Mouse (Mus musculus): Measurements from ENCODE around the gene Msmb. TPM values are rescaled to one million over a fixed set of nuclear protein-coding genes. Genes with fewer than 3 reads are reported as not detected.
"Not testable (repeated sequence)": the region's sequence is repeated elsewhere in the genome, so short reads cannot be mapped to it uniquely, and the experiment has no call there.

Msmb gene
- polyA plus RNA-seq, 1 experiment from 2014 or later, result not detected

DNA sequence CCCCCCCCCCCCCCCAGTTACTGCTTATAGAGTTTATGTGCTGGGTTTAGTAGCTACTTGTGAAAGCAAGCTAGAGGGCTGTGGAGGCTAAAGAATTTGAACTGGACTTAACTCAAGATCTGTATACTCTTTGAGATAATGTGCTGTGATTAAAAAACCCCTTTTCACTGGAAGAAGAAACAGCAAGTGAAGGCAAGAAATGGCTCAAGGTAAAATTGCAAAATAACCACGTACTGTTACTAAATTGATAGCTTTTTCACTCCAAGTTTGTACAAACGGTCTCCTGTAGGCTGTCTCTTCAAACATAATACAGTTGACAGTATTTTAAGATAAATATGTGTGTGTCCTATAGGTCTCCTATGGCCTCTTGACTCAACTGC, 24.2 kb downstream of the Msmb start:
- H3K9ac ChIP-seq (replicated peaks; ENCODE audit: low read depth, low read length), result no peak overlapping the region
- H3K4me1 ChIP-seq (replicated peaks; ENCODE audit: control insufficient read depth, insufficient read depth, low read length), result peaks cover 14% of the 10 kb centered on the region
- no peaks in the 10 kb centered on the region for H3K9me3 ChIP-seq (ENCODE audit: control insufficient read depth, low read length)
- ATAC-seq, result no peak
- no peak overlapping the region for H3K4me3 ChIP-seq (replicated peaks; ENCODE audit: low read length)
- H3K27me3 ChIP-seq (replicated peaks; ENCODE audit: control insufficient read depth, insufficient read depth, low read length), result no peaks in the 10 kb centered on the region
- peak overlapping the region; percentile 89; the same call in 1 of the 2 replicates for H3K4me2 ChIP-seq (ENCODE audit: low read length)
- no peak overlapping the region for H3K27ac ChIP-seq (ENCODE audit: low read length)
- no peaks in the 10 kb centered on the region for H3K36me3 ChIP-seq (ENCODE audit: control insufficient read depth, insufficient read depth)
- 72% methylated on average over 2 of the region's 2 CpGs for WGBS

GRCm38 (mm10) chr14:32166840-32167239, 25.0 kb downstream of the Msmb start:
- H3K9me3 ChIP-seq (ENCODE audit: control insufficient read depth, low read length), result no peaks in the 10 kb centered on the region
- H3K27me3 ChIP-seq (replicated peaks; ENCODE audit: control insufficient read depth, insufficient read depth, low read length), result no peaks in the 10 kb centered on the region
- H3K9ac ChIP-seq (replicated peaks; ENCODE audit: low read depth, low read length), result no peak overlapping the region
- H3K4me2 ChIP-seq (ENCODE audit: low read length), result no peak overlapping the region
- H3K4me3 ChIP-seq (replicated peaks; ENCODE audit: low read length), result no peak overlapping the region
- no peaks in the 10 kb centered on the region for H3K36me3 ChIP-seq (ENCODE audit: control insufficient read depth, insufficient read depth)
- no peak for ATAC-seq
- WGBS, result 90% methylated on average over 1 of the region's 1 CpGs
- H3K27ac ChIP-seq (ENCODE audit: low read length), result no peak overlapping the region
- peaks cover 8% of the 10 kb centered on the region for H3K4me1 ChIP-seq (replicated peaks; ENCODE audit: control insufficient read depth, insufficient read depth, low read length)

DNA sequence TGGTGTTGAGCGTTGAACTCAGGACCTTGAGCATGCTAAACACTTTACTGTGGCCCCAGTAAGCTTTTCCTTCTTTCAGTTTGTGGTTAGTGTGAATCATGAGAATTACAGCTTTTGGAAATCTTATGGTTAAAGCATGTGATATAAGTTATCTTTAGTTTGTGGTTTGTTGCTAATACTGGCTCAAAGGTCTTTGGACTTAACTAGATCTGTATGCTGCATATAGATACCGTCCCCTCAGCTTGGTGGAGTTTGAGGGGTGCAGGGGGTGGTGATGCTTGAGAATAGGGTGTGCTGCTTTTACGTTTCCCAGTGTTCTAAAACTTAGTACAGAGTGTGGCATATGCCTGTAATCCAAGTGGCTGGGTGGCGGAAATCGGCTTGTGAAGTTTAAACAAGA, 25.5 kb downstream of the Msmb start:
- ATAC-seq, result no peak
- H3K4me1 ChIP-seq (replicated peaks; ENCODE audit: control insufficient read depth, insufficient read depth, low read length), result peaks cover 8% of the 10 kb centered on the region
- H3K27me3 ChIP-seq (replicated peaks; ENCODE audit: control insufficient read depth, insufficient read depth, low read length), result no peaks in the 10 kb centered on the region
- 91% methylated on average over 5 of the region's 5 CpGs for WGBS
- no peaks in the 10 kb centered on the region for H3K36me3 ChIP-seq (ENCODE audit: control insufficient read depth, insufficient read depth)
- no peak overlapping the region for H3K27ac ChIP-seq (ENCODE audit: low read length)
- H3K9me3 ChIP-seq (ENCODE audit: control insufficient read depth, low read length), result no peaks in the 10 kb centered on the region
- no peak overlapping the region for H3K4me3 ChIP-seq (replicated peaks; ENCODE audit: low read length)
- no peak overlapping the region for H3K4me2 ChIP-seq (ENCODE audit: low read length)
- H3K9ac ChIP-seq (replicated peaks; ENCODE audit: low read depth, low read length), result no peak overlapping the region

GRCm38 (mm10) chr14:32168653-32169231, 26.9 kb downstream of the Msmb start:
- WGBS, result 76% methylated on average over 3 of the region's 3 CpGs
- no peak overlapping the region for H3K27ac ChIP-seq (ENCODE audit: low read length)
- no peaks in the 10 kb centered on the region for H3K27me3 ChIP-seq (replicated peaks; ENCODE audit: control insufficient read depth, insufficient read depth, low read length)
- no peak overlapping the region for H3K4me2 ChIP-seq (ENCODE audit: low read length)
- H3K4me1 ChIP-seq (replicated peaks; ENCODE audit: control insufficient read depth, insufficient read depth, low read length), result peaks cover 8% of the 10 kb centered on the region
- H3K9me3 ChIP-seq (ENCODE audit: control insufficient read depth, low read length), result no peaks in the 10 kb centered on the region
- ATAC-seq, result no peak
- peaks cover 6% of the 10 kb centered on the region for H3K36me3 ChIP-seq (ENCODE audit: control insufficient read depth, insufficient read depth)
- H3K9ac ChIP-seq (replicated peaks; ENCODE audit: low read depth, low read length), result no peak overlapping the region
- H3K4me3 ChIP-seq (replicated peaks; ENCODE audit: low read length), result no peak overlapping the region

DNA sequence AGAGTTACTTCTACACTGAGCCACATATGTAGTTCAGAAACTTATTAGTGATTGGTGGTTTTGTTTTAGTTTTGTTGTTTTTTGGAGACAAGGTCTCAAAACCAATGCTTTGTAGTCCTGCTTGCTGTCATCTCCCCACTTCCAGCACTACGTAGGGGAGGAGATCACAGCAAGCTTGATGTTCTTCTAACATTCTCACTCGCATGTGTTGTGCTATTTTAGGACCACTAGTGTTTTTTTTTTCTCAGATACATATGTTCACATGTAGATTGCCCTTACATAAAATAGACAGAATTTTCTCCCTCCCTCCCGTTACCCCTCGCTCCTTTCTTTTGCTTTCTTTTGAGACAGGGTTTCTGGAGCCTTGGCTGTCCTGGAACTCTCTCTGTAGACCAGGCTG, 28.3 kb downstream of the Msmb start:
- no peak overlapping the region for H3K4me2 ChIP-seq (ENCODE audit: low read length)
- no peak overlapping the region for H3K27ac ChIP-seq (ENCODE audit: low read length)
- H3K36me3 ChIP-seq (ENCODE audit: control insufficient read depth, insufficient read depth), result peaks cover 11% of the 10 kb centered on the region
- H3K4me1 ChIP-seq (replicated peaks; ENCODE audit: control insufficient read depth, insufficient read depth, low read length), result peaks cover 7% of the 10 kb centered on the region
- 79% methylated on average over 4 of the region's 4 CpGs for WGBS
- H3K9me3 ChIP-seq (ENCODE audit: control insufficient read depth, low read length), result no peaks in the 10 kb centered on the region
- H3K4me3 ChIP-seq (replicated peaks; ENCODE audit: low read length), result no peak overlapping the region
- no peak overlapping the region for H3K9ac ChIP-seq (replicated peaks; ENCODE audit: low read depth, low read length)
- H3K27me3 ChIP-seq (replicated peaks; ENCODE audit: control insufficient read depth, insufficient read depth, low read length), result no peaks in the 10 kb centered on the region
- no peak for ATAC-seq

- H3K36me3 ChIP-seq (ENCODE audit: control insufficient read depth, insufficient read depth), result peaks cover 19% of the 10 kb centered on the region
- no peak overlapping the region for H3K9ac ChIP-seq (replicated peaks; ENCODE audit: low read depth, low read length)
- H3K4me3 ChIP-seq (replicated peaks; ENCODE audit: low read length), result no peak overlapping the region
- 89% methylated on average over 2 of the region's 2 CpGs for WGBS
- no peaks in the 10 kb centered on the region for H3K27me3 ChIP-seq (replicated peaks; ENCODE audit: control insufficient read depth, insufficient read depth, low read length)
- H3K4me1 ChIP-seq (replicated peaks; ENCODE audit: control insufficient read depth, insufficient read depth, low read length), result no peaks in the 10 kb centered on the region
- no peak overlapping the region for H3K27ac ChIP-seq (ENCODE audit: low read length)
- H3K4me2 ChIP-seq (ENCODE audit: low read length), result no peak overlapping the region
- no peak for ATAC-seq
- H3K9me3 ChIP-seq (ENCODE audit: control insufficient read depth, low read length), result no peaks in the 10 kb centered on the region
Measured at GRCm38 (mm10) chr14:32175310-32175709, 33.5 kb downstream of the Msmb start.

GRCm38 (mm10) chr14:32176590-32176989, 34.8 kb downstream of the Msmb start:
- H3K4me2 ChIP-seq (ENCODE audit: low read length); H3K4me3 ChIP-seq (replicated peaks; ENCODE audit: low read length); H3K9me3 ChIP-seq (ENCODE audit: control insufficient read depth, low read length); H3K27ac ChIP-seq (ENCODE audit: low read length); H3K4me1 ChIP-seq (replicated peaks; ENCODE audit: control insufficient read depth, insufficient read depth, low read length); H3K9ac ChIP-seq (replicated peaks; ENCODE audit: low read depth, low read length); ATAC-seq; H3K27me3 ChIP-seq (replicated peaks; ENCODE audit: control insufficient read depth, insufficient read depth, low read length): not testable (repeated sequence)
- 92% methylated on average over 4 of the region's 5 CpGs for WGBS
- peaks cover 26% of the 10 kb centered on the region for H3K36me3 ChIP-seq (ENCODE audit: control insufficient read depth, insufficient read depth)

DNA sequence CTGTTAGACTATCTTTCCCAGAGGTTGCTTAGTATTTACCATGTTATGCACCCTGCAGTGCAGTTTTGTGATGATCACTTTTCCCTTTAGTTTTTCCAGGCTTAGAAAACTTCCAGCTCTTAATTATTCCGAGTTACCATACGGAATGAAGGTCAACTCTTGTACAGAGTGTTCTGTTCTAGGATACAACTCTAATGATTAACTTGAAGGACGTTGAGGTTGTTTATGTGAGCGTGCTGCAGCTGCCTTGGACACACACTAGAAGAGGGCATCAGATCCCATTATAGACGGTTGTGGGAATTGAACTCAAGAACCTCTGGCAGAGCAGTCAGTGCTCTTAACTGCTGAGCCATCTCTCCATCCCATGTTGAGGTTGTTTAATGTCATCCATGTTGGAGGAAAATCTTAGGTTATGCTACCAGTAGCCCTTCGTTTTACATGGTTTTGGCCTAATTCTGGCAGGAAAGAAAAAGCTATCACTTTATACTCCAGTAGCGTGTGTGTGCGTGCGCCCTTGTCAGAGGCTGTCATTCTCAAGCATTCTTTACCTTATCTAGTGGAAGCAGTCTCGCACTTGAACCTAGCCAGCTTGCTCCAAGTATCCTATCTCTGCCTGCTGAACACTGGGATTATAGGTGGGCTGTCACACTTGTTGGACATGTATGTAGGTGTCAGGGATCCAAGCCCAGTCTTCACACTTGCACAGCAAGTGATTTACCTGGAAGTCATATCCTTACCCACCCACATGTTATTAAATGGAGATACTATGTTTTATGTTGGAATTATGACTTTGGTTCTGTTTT, 37.8 kb downstream of the Msmb start:
- H3K9ac ChIP-seq (replicated peaks; ENCODE audit: low read depth, low read length), result no peak overlapping the region
- no peak overlapping the region for H3K27ac ChIP-seq (ENCODE audit: low read length)
- no peak overlapping the region for H3K4me2 ChIP-seq (ENCODE audit: low read length)
- no peaks in the 10 kb centered on the region for H3K27me3 ChIP-seq (replicated peaks; ENCODE audit: control insufficient read depth, insufficient read depth, low read length)
- 92% methylated on average over 10 of the region's 10 CpGs for WGBS
- no peaks in the 10 kb centered on the region for H3K4me1 ChIP-seq (replicated peaks; ENCODE audit: control insufficient read depth, insufficient read depth, low read length)
- H3K9me3 ChIP-seq (ENCODE audit: control insufficient read depth, low read length), result no peaks in the 10 kb centered on the region
- H3K4me3 ChIP-seq (replicated peaks; ENCODE audit: low read length), result no peak overlapping the region
- peaks cover 25% of the 10 kb centered on the region for H3K36me3 ChIP-seq (ENCODE audit: control insufficient read depth, insufficient read depth)
- no peak for ATAC-seq

DNA sequence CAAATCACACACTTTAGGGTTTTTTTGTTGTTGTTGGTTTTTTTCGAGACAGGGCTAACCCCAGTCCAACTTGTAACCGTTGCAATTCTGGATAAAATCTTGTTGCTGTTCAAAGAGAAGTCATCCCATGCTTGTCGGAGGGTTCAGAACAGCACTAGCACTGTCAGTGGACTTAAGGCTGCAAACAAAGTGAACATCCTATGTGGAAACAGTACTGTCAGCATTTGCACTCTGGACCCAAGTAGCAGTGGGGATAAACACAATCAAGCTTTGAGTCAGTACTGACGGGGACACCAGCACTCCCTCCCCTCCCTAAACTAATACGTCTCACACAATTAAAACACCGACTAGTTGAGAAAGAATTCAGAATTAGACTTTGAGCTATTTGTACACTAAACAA, 39.0 kb downstream of the Msmb start:
- no peak overlapping the region for H3K27ac ChIP-seq (ENCODE audit: low read length)
- no peak overlapping the region for H3K9ac ChIP-seq (replicated peaks; ENCODE audit: low read depth, low read length)
- no peak for ATAC-seq
- WGBS, result 89% methylated on average over 6 of the region's 6 CpGs
- H3K9me3 ChIP-seq (ENCODE audit: control insufficient read depth, low read length), result no peaks in the 10 kb centered on the region
- no peak overlapping the region for H3K4me3 ChIP-seq (replicated peaks; ENCODE audit: low read length)
- H3K36me3 ChIP-seq (ENCODE audit: control insufficient read depth, insufficient read depth), result peaks cover 25% of the 10 kb centered on the region
- no peak overlapping the region for H3K4me2 ChIP-seq (ENCODE audit: low read length)
- no peaks in the 10 kb centered on the region for H3K27me3 ChIP-seq (replicated peaks; ENCODE audit: control insufficient read depth, insufficient read depth, low read length)
- no peaks in the 10 kb centered on the region for H3K4me1 ChIP-seq (replicated peaks; ENCODE audit: control insufficient read depth, insufficient read depth, low read length)

Data from forebrain, embryonic 16.5 days (tissue).